Mouse (Mus musculus): Measurements from ENCODE around the gene Rapgef1.

Gene Rapgef1

GRCm38 (mm10) chr2:29672746-29673536 lies 53.4 kb downstream of the Rapgef1 start:
- DNase-seq (ENCODE audit: low spot score) = no peak

DNA sequence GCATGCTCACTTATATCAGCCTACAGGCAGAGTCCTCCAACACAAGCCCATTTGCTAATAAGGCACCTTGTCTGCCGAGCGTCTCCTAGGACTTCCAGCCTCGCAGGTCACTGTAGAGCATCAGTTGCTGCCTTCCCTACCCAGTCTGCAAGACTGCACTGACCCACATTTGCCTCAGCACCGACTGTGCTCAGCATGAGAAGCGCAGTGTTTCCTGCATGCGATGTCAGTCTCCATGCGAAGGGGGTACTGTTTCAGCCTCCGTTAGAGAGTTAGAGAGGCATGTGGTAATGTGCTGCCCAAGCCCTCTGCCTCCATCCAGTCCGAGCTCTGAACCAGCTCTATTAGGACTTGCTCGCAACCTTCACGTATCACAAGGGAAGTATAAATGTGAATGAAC lies 54.6 kb downstream of the Rapgef1 start:
- no peak for DNase-seq (ENCODE audit: low spot score)

GRCm38 (mm10) chr2:29674545-29674944 lies 55.0 kb downstream of the Rapgef1 start:
- DNase-seq (ENCODE audit: low spot score) = no peak

DNA sequence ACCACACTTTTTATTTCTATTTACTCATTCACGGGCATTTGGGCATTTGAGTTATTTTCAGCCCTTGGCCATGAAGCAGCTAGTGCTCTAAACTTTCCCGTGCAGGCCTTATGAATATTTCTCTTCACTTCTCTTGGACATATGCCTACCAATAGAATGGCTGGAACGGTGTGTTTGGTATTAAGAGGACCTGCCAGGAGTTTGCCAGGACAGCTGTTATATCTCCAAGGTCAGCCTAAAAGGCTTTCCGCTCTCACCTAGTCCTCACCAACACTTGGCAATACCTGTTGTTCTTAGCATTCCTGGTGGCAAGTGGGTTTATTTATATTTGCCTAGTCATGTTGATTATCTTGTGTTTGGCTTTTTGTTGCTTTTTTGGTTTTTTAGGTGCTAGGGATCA lies 56.3 kb downstream of the Rapgef1 start:
- DNase-seq (ENCODE audit: low spot score) = no peak

DNA sequence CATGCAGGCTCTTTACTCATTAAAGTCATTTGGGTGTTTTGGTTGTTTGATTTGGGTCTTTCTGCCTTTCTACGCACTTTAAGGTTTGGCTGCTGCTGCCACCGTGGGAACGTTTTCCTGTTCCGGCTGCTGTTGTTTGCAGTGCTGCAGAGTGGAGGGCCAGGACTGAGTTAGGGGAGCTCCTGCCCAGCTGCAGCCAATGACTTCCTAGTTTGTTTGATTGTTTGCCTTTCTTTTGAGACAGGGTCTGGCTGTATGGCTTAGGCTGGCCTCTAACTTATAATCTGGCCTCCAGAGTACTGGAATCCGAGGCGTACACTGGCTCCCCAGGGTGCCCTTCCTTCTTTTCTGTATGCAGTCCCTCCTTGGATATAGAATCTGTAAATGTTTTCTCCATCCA lies 57.0 kb downstream of the Rapgef1 start:
- DNase-seq (ENCODE audit: low spot score) = no peak

DNA sequence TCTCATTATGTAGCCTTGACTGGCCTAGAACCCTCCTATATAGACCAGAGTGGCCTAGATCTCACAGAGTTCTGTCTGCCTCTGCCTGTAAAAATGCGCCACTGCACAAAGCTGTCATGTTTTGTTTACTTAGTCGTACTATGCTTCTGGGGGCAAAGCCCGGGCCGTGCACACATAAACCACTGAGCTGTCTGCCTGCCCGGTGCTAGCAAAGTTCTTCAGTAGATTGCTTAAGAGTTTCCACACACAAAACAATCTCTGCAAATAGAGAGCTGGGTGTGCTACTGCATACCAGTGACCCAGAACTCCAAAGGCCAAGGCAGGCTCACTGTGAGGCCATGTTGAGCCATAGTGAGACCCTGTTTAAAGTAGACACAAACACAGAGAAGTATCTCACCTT lies 58.3 kb downstream of the Rapgef1 start:
- no peak for DNase-seq (ENCODE audit: low spot score)

GRCm38 (mm10) chr2:29678524-29678923 lies 59.0 kb downstream of the Rapgef1 start:
- DNase-seq (ENCODE audit: low spot score) = no peak

- DNase-seq (ENCODE audit: low spot score) = no peak
Measured at GRCm38 (mm10) chr2:29679710-29680584, 60.4 kb downstream of the Rapgef1 start.

DNA sequence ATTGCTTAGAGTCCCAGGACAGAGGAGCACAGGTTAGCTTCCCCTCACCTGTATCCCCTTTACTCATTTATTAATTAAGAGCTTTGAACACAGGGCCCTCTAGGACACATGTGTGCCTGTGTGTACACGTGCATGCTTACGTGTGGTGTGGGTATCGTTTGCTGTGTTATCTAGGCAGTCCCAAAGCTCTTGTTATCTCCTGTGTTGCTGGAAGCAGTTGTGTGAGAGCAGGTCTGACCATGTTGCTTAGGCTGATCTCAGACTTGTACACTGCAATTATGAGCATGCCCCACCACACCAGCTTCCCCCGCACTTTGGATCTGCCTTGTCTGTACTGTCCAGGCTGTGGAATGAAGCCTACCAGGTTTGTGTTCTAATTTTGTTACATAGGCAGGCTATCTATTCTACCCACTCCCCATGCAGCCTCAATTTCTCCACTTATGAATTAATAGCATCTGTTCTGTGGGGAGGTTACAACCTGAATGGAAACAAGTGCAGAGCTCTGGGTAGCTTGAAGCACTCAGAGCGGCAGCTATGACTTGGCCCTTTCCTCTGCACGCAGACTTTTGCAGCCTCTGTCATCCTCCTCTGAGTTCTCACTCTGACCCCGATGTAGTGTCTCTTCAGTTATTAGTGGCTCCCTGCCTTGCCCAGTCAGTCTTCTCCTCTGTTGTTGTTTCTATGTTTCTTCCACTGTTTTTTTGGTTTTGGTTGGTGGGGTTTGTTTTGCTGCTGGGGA lies 63.9 kb downstream of the Rapgef1 start:
- no peak for DNase-seq (ENCODE audit: low spot score)

- DNase-seq (ENCODE audit: low spot score) = no peak
Measured at GRCm38 (mm10) chr2:29684498-29684897, 65.0 kb downstream of the Rapgef1 start.

DNA sequence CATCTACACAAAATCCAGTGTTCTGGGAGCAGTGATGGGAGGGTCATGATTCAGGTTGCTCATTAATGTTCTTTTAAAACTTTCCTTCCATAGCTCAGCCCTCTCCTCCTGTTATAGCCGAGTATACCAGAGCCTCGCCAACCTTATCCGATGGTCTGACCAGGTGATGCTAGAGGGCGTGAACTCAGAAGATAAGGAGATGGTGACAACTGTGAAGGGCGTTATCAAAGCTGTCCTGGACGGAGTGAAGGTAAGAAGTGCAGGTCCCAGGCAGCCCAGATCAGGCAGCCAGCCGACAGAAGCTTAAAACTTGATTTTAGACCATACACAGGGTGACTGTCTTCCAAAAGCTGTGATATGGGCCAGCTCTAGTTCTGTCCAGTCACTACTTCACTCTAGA lies 69.5 kb downstream of the Rapgef1 start:
- no peak for DNase-seq (ENCODE audit: low spot score)

DNA sequence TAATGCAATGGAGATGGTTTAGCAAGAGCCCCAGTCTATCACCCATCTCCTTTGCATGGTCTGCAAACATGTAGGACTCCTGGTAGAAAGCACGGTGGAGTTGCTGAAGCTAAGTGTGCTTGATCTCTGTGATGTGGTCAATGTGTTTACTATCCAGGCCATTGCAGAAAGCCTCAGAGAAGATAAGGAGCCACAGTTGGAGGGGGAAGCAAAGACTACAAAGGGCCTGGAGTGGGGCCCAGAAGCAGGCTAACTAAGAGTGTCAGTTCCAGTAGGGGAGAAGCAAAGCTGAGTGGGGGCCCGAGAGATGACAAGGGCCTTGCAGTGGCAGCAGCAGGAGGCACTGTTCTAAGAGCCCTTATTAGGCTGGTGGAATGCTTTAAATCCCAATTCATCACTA lies 70.0 kb downstream of the Rapgef1 start:
- DNase-seq (ENCODE audit: low spot score) = no peak

DNA sequence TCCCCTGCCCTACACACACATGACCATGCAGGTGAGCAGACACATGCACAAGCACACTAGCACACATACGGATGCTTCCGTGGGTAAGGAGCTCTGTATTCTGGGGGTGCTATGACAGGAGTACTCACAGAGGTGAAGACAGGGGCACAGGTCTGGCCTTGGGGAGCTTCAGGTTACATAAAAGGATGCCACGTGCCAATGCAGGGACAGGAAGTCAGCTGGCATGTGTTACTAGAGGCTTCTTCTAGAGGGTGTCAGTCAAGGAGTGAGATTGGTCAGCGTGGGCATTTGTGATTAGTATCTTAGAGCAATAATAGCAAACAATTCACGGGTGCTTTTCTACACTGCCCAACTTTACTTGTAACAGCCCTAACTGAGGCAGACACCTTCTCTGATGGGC lies 71.5 kb downstream of the Rapgef1 start:
- DNase-seq (ENCODE audit: low spot score) = no peak

- no peak for DNase-seq (ENCODE audit: low spot score)
Measured at GRCm38 (mm10) chr2:29691507-29691906, 72.0 kb downstream of the Rapgef1 start.

GRCm38 (mm10) chr2:29692192-29692591 lies 72.7 kb downstream of the Rapgef1 start:
- no peak for DNase-seq (ENCODE audit: low spot score)

GRCm38 (mm10) chr2:29696207-29696800 lies 76.8 kb downstream of the Rapgef1 start:
- DNase-seq (ENCODE audit: low spot score) = no peak

- no peak for DNase-seq (ENCODE audit: low spot score)
Measured at GRCm38 (mm10) chr2:29698421-29699290, 79.1 kb downstream of the Rapgef1 start.

- no peak for DNase-seq (ENCODE audit: low spot score)
Measured at GRCm38 (mm10) chr2:29700898-29701297, 81.4 kb downstream of the Rapgef1 start.

GRCm38 (mm10) chr2:29701393-29701792 lies 81.9 kb downstream of the Rapgef1 start:
- DNase-seq (ENCODE audit: low spot score) = no peak

DNA sequence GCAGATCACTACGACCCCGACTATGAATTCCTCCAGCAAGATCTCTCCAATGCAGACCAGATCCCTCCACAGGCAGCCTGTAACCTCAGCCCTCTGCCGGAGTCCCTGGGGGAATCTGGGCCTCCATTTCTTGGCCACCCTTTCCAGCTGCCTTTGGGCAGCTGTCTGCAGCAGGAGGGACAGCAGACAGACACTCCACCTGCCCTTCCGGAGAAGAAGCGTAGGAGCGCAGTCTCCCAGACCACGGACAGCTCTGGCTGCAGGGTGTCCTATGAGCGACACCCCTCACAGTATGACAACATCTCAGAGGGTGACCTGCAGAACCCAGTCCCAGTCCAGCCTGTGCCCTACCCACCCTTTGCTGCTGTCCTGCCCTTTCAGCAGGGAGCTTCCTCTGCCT lies 82.7 kb downstream of the Rapgef1 start:
- no peak for DNase-seq (ENCODE audit: low spot score)

Data from MN1 (cell line).